Mouse (Mus musculus) neural tube, embryonic 11.5 days (tissue): ENCODE data around the gene Mill2. TPM values are rescaled to one million over a fixed set of nuclear protein-coding genes. Genes with fewer than 3 reads are reported as not detected.
"Not testable (repeated sequence)": the region's sequence is repeated elsewhere in the genome, so short reads cannot be mapped to it uniquely, and the experiment has no call there.

Source experiments
- ATAC-seq: fragments of 200-750 bp; cut with Nextera tagmentation; 2 replicates; pipeline ENCODE4 v1.8.0; 2017; ENCODE audit warnings: moderate number of reproducible peaks, mild to moderate bottlenecking, moderate TSS enrichment, moderate library complexity; ENCODE audit not compliant: insufficient read depth, low FRiP score, low TSS enrichment
- DNase-seq: peaks from one replicate; pipeline ENCODE4 v3.0.0-alpha.2; 2015; ENCODE audit warnings: low spot score
- H3K27ac ChIP-seq: fragments of 300-500 bp; sonication (generic); 2 replicates; pipeline ENCODE4 v1.5.1; 2014; ENCODE audit warnings: low read depth, mild to moderate bottlenecking, low read length
- H3K27me3 ChIP-seq: fragments of 300-500 bp; sonication (generic); 2 replicates; pipeline ENCODE4 v1.6.1; 2014; ENCODE audit warnings: mild to moderate bottlenecking, low read length, mixed read lengths; ENCODE audit not compliant: control insufficient read depth, insufficient read depth
- H3K36me3 ChIP-seq: fragments of 300-500 bp; sonication (generic); 2 replicates; pipeline ENCODE4 v1.6.1; 2014; ENCODE audit warnings: mild to moderate bottlenecking, low read length, moderate library complexity, mixed read lengths; ENCODE audit not compliant: control insufficient read depth, insufficient read depth
- H3K4me1 ChIP-seq: fragments of 300-500 bp; sonication (generic); 2 replicates; pipeline ENCODE4 v1.6.1; 2014; ENCODE audit warnings: low read length, mixed read lengths; ENCODE audit not compliant: control insufficient read depth, insufficient read depth
- H3K4me2 ChIP-seq: fragments of 300-500 bp; sonication (generic); 2 replicates; pipeline ENCODE4 v1.6.1; 2014; ENCODE audit warnings: low read depth, mild to moderate bottlenecking, moderate library complexity
- H3K4me3 ChIP-seq: fragments of 300-500 bp; sonication (generic); 2 replicates; pipeline ENCODE4 v1.5.1; 2014; ENCODE audit warnings: low read depth, low read length
- H3K9ac ChIP-seq: fragments of 300-500 bp; sonication (generic); 2 replicates; pipeline ENCODE4 v1.6.1; 2014; ENCODE audit warnings: mild to moderate bottlenecking, low read length
- H3K9me3 ChIP-seq: fragments of 300-500 bp; sonication (generic); 2 replicates; pipeline ENCODE4 v1.6.1; 2016; ENCODE audit warnings: low read length; ENCODE audit not compliant: control insufficient read depth
- WGBS: fragments of 180-500 bp; shearing (Covaris S2); extraction: QIAGEN DNeasy Blood & Tissue Kit; methylation state at CpG from one replicate; pipeline ENCODE4 v1.1.7; 2014; 5-methylcytosine and 5-hydroxymethylcytosine counted together
- polyA plus RNA-seq: library from polyadenylated mRNA; unstranded; fragments of >200 nt; fragmentation: Nextera tagmentation; extraction: Ambion mirVana; gene quantifications from 2 replicates; pipeline ENCODE4 v1.2.1, GENCODE M21; 2014

The Mill2 gene
- polyA plus RNA-seq = not detected in 2 replicates

- no peaks in the 10 kb centered on the region for H3K4me1 ChIP-seq
- peak within 1 kb of the TSS; percentile 55 for H3K4me2 ChIP-seq
- WGBS = 27% methylated on average over 3 of the region's 3 CpGs
- H3K27ac ChIP-seq = no peak within 1 kb of the TSS
- ATAC-seq = no peak
- no peaks in the 10 kb centered on the region for H3K9me3 ChIP-seq
- peak within 1 kb of the TSS; percentile 49 for H3K9ac ChIP-seq
- H3K36me3 ChIP-seq = no peaks in the 10 kb centered on the region
- DNase-seq = no peak
- H3K27me3 ChIP-seq = no peaks in the 10 kb centered on the region
- H3K4me3 ChIP-seq = peak within 1 kb of the TSS; percentile 26
Measured at GRCm38 (mm10) chr7:18839865-18840264, at the start of gene Mill2. Gene Mill2, plus strand, starts transcription at chr7:18839966.

DNA sequence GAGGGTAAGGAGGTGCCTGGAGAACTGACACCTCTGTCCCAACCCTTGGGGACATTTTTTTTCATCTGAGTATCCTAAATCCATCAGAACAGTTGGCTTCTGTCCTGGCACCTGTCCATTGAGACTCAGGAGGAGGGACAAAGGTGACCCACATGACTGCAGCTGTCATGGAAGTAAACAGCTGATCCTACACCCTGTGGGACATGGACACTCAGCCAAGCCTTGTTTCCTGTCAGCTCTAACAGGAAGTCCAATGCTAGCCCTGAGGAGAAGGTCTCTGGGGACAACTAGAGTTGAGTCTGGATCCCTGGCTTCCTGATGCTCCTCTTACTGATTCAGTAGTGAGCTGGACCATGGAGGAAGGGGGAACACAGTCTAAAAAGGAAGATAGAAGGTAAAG is 49.1 kb upstream of the Mill2 start:
- H3K9ac ChIP-seq, H3K4me2 ChIP-seq, H3K27ac ChIP-seq, DNase-seq, H3K27me3 ChIP-seq, H3K36me3 ChIP-seq, H3K4me1 ChIP-seq, ATAC-seq, H3K9me3 ChIP-seq, H3K4me3 ChIP-seq: not testable (repeated sequence)

GRCm38 (mm10) chr7:18798420-18798819 is 41.3 kb upstream of the Mill2 start, which contains the start of gene Psg19:
Gene Psg19, minus strand, starts transcription at chr7:18798520.
- H3K4me2 ChIP-seq = no peak within 1 kb of the TSS
- no peaks in the 10 kb centered on the region for H3K27me3 ChIP-seq
- no peaks in the 10 kb centered on the region for H3K36me3 ChIP-seq
- no peaks in the 10 kb centered on the region for H3K9me3 ChIP-seq
- no peak within 1 kb of the TSS for H3K9ac ChIP-seq
- no peak within 1 kb of the TSS for H3K27ac ChIP-seq
- H3K4me1 ChIP-seq = no peaks in the 10 kb centered on the region
- no peak for ATAC-seq
- DNase-seq = no peak
- H3K4me3 ChIP-seq = no peak within 1 kb of the TSS
- 85% methylated on average over 1 of the region's 1 CpGs for WGBS

DNA sequence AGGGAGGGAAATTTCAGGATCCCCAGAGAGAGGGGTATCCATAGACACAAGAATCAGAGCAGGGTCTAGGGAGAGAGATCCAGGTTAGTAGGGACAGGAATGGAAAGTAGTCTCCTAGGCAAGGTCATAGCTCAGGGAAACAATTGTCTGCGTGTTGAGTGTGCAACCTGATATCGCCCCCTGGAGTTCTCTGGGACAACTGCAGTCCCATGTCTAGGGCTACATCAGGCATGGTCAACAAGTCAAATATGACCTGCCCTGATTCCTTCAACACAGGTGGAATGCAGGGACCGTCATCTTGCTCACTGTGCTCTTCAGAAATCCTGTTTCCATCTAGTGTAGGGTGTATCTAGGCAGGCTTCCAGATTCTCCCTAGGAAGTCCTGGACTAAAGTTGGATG is 40.6 kb upstream of the Mill2 start:
- no peaks in the 10 kb centered on the region for H3K36me3 ChIP-seq
- WGBS = 36% methylated on average over 3 of the region's 3 CpGs
- no peak for ATAC-seq
- no peak overlapping the region for H3K27ac ChIP-seq
- H3K27me3 ChIP-seq = no peaks in the 10 kb centered on the region
- H3K9me3 ChIP-seq = no peaks in the 10 kb centered on the region
- H3K4me2 ChIP-seq = no peak overlapping the region
- H3K4me1 ChIP-seq = no peaks in the 10 kb centered on the region
- no peak for DNase-seq
- H3K4me3 ChIP-seq = no peak overlapping the region
- H3K9ac ChIP-seq = no peak overlapping the region

- no peaks in the 10 kb centered on the region for H3K4me1 ChIP-seq
- H3K27me3 ChIP-seq = no peaks in the 10 kb centered on the region
- H3K27ac ChIP-seq = no peak overlapping the region
- no peak overlapping the region for H3K9ac ChIP-seq
- no peaks in the 10 kb centered on the region for H3K9me3 ChIP-seq
- no peaks in the 10 kb centered on the region for H3K36me3 ChIP-seq
- no peak overlapping the region for H3K4me2 ChIP-seq
- H3K4me3 ChIP-seq = no peak overlapping the region
- DNase-seq (no peak), ATAC-seq (no peak)
Measured at GRCm38 (mm10) chr7:18803526-18803925, 36.2 kb upstream of the Mill2 start.

- ATAC-seq (no peak), DNase-seq (no peak)
- no peaks in the 10 kb centered on the region for H3K9me3 ChIP-seq
- no peak overlapping the region for H3K4me2 ChIP-seq
- no peak overlapping the region for H3K9ac ChIP-seq
- no peaks in the 10 kb centered on the region for H3K36me3 ChIP-seq
- H3K4me1 ChIP-seq = no peaks in the 10 kb centered on the region
- no peak overlapping the region for H3K4me3 ChIP-seq
- H3K27me3 ChIP-seq = no peaks in the 10 kb centered on the region
- WGBS = 84% methylated on average over 9 of the region's 9 CpGs
- H3K27ac ChIP-seq = no peak overlapping the region
Measured at GRCm38 (mm10) chr7:18818301-18818700, 21.5 kb upstream of the Mill2 start.

DNA sequence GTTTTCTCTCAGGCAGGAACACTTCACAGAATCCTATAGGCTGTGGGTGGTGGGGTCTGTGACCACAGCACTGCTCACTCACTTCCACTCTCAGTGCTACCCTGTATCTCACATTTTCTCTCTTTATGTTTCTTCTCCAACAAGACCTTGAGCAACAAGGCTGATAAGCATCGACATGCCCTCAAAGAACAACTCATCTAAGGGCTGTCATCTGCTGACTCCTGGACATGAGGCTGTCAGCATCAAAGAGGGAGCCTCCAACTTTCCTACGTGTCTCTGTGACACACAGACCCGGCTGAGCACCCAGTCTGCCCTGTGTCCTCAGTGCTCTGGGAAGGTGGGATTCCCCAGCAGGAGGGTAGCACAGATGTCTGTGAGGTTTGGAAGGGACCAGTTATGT is 18.3 kb upstream of the Mill2 start, which contains the start of gene Psg17:
Gene Psg17 (minus strand): TSS at position 101 of the 400 bp plus-strand sequence.
- Histone ChIP-seq H3K4me2 (no peak within 1 kb of the TSS), H3K36me3 (no peaks in the 10 kb centered on the region), H3K4me3 (no peak within 1 kb of the TSS), H3K27me3 (no peaks in the 10 kb centered on the region), H3K27ac (no peak within 1 kb of the TSS), H3K4me1 (no peaks in the 10 kb centered on the region), H3K9ac (no peak within 1 kb of the TSS), H3K9me3 (no peaks in the 10 kb centered on the region)
- no peak for DNase-seq
- WGBS = 80% methylated on average over 3 of the region's 3 CpGs
- no peak for ATAC-seq

DNA sequence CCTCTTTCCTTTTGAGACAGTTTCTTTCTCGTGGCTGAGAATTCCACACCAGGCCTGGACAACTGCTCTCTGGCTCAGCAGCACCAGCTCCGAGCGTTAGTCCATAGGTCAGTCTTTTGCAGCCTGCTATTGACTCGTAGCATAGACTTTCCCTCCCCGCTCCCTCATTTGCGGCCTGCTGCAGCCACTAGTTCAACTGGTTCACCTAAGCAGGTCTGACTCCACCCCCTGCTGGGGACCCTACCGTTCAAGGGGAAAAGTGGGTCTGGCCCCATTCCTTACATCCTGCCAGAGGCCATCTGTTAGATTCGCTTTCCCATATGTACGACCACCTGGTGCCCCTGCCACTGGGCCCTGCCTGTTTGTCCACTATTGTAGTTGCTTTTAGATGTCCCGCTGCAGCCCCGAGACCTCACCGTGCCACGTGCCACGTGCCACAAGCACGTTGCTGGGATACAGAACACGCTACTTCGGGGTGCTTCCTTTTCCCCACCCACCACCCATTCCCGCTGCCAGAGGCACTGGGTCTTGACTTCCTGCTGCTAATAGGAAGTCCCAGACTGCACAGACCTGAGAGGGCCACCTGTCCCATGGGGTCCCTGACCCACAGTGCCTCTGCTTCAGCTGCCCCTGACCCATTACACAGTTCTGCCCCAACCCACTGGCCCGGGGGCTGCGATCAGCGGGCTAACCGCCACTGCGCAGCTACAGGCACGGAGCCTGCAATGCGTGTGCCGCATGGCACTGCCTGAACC is 11.8 kb upstream of the Mill2 start:
- H3K36me3 ChIP-seq = no peaks in the 10 kb centered on the region
- no peak overlapping the region for H3K4me2 ChIP-seq
- no peak overlapping the region for H3K9ac ChIP-seq
- WGBS = 61% methylated on average over 26 of the region's 26 CpGs
- DNase-seq = no peak
- no peak overlapping the region for H3K27ac ChIP-seq
- no peaks in the 10 kb centered on the region for H3K27me3 ChIP-seq
- no peak overlapping the region for H3K4me3 ChIP-seq
- no peak for ATAC-seq
- no peaks in the 10 kb centered on the region for H3K4me1 ChIP-seq
- no peaks in the 10 kb centered on the region for H3K9me3 ChIP-seq

DNA sequence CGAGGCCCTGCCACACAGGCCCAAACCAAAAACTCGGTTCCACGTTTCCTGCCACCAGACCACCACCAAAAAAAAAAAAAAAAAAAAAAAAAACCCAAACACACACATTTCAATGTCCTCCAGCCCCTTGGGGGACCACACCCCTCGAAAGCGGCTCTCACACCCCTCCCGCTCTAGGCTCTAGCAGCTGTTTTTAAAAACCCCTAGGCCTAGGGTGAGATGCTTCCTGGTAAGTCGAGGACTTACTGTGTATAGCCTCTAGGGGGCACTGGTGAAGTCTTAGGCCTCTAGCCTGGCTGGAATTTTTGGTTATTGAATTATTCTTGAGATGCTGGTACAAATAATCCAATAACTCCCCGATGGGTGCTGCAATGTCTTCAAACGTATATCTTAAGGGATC is 11.2 kb upstream of the Mill2 start:
- no peak overlapping the region for H3K4me2 ChIP-seq
- no peaks in the 10 kb centered on the region for H3K36me3 ChIP-seq
- 69% methylated on average over 9 of the region's 9 CpGs for WGBS
- H3K27me3 ChIP-seq = no peaks in the 10 kb centered on the region
- H3K4me1 ChIP-seq = no peaks in the 10 kb centered on the region
- no peak overlapping the region for H3K9ac ChIP-seq
- H3K4me3 ChIP-seq = no peak overlapping the region
- DNase-seq (no peak), ATAC-seq (no peak)
- no peak overlapping the region for H3K27ac ChIP-seq
- H3K9me3 ChIP-seq = no peaks in the 10 kb centered on the region
